Mouse (Mus musculus): Measurements from ENCODE around the gene Rnf217.

GRCm38 (mm10) chr10:31445291-31446124 lies 163.5 kb downstream of the Rnf217 start, which contains the start of gene Tpd52l1:
- TF ChIP-seq CTCF (IDR thresholded peaks at IDR 0.05; ENCODE audit: low read depth, low read length) (peak; percentile 71), POLR2A (IDR thresholded peaks at IDR 0.05; ENCODE audit: borderline replicate concordance, low read depth, low read length) (no peak)

All from bone marrow macrophage, adult 2 months (primary cell).